Mouse (Mus musculus) adipocyte (in vitro differentiated cells): ENCODE measurements around the gene Rai14.
A peak's percentile ranks its signal among the peaks of the same experiment; 100 is the strongest.

Source experiments
- DNase-seq: peaks from one replicate; pipeline ENCODE4 v3.0.0-alpha.2; 2016; ENCODE audit warnings: low spot score

The Rai14 gene

GRCm38 (mm10) chr15:10714409-10715138 lies at the start of gene Rai14:
Rai14 (minus strand) TSS chr15:10714624.
- DNase-seq: peak; percentile 53

- no peak for DNase-seq
These were observed 47.0 kb upstream of the Rai14 start for GRCm38 (mm10) chr15:10761441-10761840.

GRCm38 (mm10) chr15:10760006-10760405 lies 45.6 kb upstream of the Rai14 start:
- peak; percentile 60 for DNase-seq

GRCm38 (mm10) chr15:10759440-10759839 lies 45.0 kb upstream of the Rai14 start:
- DNase-seq: no peak

- DNase-seq: no peak
These were observed 44.4 kb upstream of the Rai14 start for GRCm38 (mm10) chr15:10758808-10759207.

- no peak for DNase-seq
These were observed 36.7 kb upstream of the Rai14 start for GRCm38 (mm10) chr15:10751141-10751540.

- DNase-seq: no peak
These were observed 35.9 kb upstream of the Rai14 start for GRCm38 (mm10) chr15:10750339-10750738.

GRCm38 (mm10) chr15:10749678-10750077 lies 35.3 kb upstream of the Rai14 start:
- DNase-seq: no peak

GRCm38 (mm10) chr15:10747638-10748037 lies 33.2 kb upstream of the Rai14 start:
- DNase-seq: no peak

GRCm38 (mm10) chr15:10747226-10747625 lies 32.8 kb upstream of the Rai14 start:
- DNase-seq: no peak

- DNase-seq: no peak
These were observed 32.1 kb upstream of the Rai14 start for GRCm38 (mm10) chr15:10746303-10747051.

GRCm38 (mm10) chr15:10742441-10742840 lies 28.0 kb upstream of the Rai14 start:
- no peak for DNase-seq

- no peak for DNase-seq
These were observed 24.9 kb upstream of the Rai14 start for GRCm38 (mm10) chr15:10739279-10739678.

- no peak for DNase-seq
These were observed 24.1 kb upstream of the Rai14 start for GRCm38 (mm10) chr15:10738354-10739142.

- no peak for DNase-seq
These were observed 21.5 kb upstream of the Rai14 start for GRCm38 (mm10) chr15:10735948-10736347.

GRCm38 (mm10) chr15:10735216-10735615 lies 20.8 kb upstream of the Rai14 start:
- no peak for DNase-seq

- no peak for DNase-seq
These were observed 17.0 kb upstream of the Rai14 start for GRCm38 (mm10) chr15:10731398-10731797.

GRCm38 (mm10) chr15:10726272-10726671 lies 11.8 kb upstream of the Rai14 start:
- no peak for DNase-seq

GRCm38 (mm10) chr15:10724857-10725256 lies 10.4 kb upstream of the Rai14 start:
- no peak for DNase-seq

GRCm38 (mm10) chr15:10723507-10723906 lies 9.1 kb upstream of the Rai14 start:
- no peak for DNase-seq

- no peak for DNase-seq
These were observed 8.4 kb upstream of the Rai14 start for GRCm38 (mm10) chr15:10722629-10723339.

- DNase-seq: no peak
These were observed 6.9 kb upstream of the Rai14 start for GRCm38 (mm10) chr15:10721259-10721781.
